Mouse (Mus musculus): ENCODE data around the gene Ercc1. TPM values are rescaled to one million over a fixed set of nuclear protein-coding genes. Genes with fewer than 3 reads are reported as not detected.
A peak's percentile ranks its signal among the peaks of the same experiment; 100 is the strongest.

Gene Ercc1
- polyA plus RNA-seq, 1 experiment from 2014 or later = 105 TPM

GRCm38 (mm10) chr7:19304501-19305412 is 39.8 kb upstream of the Ercc1 start:
- H3K27me3 ChIP-seq = peaks cover 76% of the 10 kb centered on the region
- no peak overlapping the region; the same call in 1 of the 2 replicates for H3K9ac ChIP-seq (replicated peaks)

DNA sequence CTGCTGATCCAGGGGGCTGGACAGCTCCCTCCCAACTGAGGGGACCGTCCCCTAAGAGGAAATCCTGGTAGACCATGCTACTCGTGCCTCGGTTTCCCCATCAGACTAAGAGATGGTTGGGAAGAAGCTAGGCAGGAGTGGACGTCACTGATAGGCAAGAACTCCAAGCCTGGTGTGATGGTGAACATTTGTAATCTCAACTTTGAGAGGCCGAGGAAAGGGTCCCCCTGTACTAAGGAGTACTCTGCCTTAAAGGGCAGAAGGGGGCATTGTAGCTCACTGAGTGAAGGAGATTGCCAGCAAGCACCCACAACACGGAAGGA is 39.2 kb upstream of the Ercc1 start:
- Histone ChIP-seq H3K27me3 (peaks cover 76% of the 10 kb centered on the region), H3K36me3 (no peaks in the 10 kb centered on the region), H3K4me1 (replicated peaks) (peaks cover 43% of the 10 kb centered on the region), H3K4me3 (replicated peaks) (peak overlapping the region; percentile 34; the same call in 1 of the 2 replicates), H3K9me3 (no peaks in the 10 kb centered on the region), H3K9ac (replicated peaks) (no peak overlapping the region), H3K4me2 (no peak overlapping the region), H3K27ac (no peak overlapping the region)
- no peak for ATAC-seq (ENCODE audit: insufficient number of reproducible peaks, insufficient read depth, low FRiP score, low TSS enrichment, low read depth)
- 10% methylated on average over 6 of the region's 6 CpGs for WGBS

More at GRCm38 (mm10) chr7:19304501-19305412, 39.8 kb upstream of the Ercc1 start:
- H3K4me2 ChIP-seq = peak overlapping the region; percentile 57
- ATAC-seq (ENCODE audit: insufficient number of reproducible peaks, insufficient read depth, low FRiP score, low TSS enrichment, low read depth) = no peak
- H3K9me3 ChIP-seq = no peaks in the 10 kb centered on the region
- peak overlapping the region; percentile 34 for H3K4me3 ChIP-seq (replicated peaks)
- H3K36me3 ChIP-seq = no peaks in the 10 kb centered on the region
- H3K27ac ChIP-seq = no peak overlapping the region
- peaks cover 44% of the 10 kb centered on the region for H3K4me1 ChIP-seq (replicated peaks)
- WGBS = 2% methylated on average over 47 of the region's 48 CpGs

GRCm38 (mm10) chr7:19305796-19306765 is 38.5 kb upstream of the Ercc1 start:
- Histone ChIP-seq H3K36me3 (no peaks in the 10 kb centered on the region), H3K27ac (no peak overlapping the region), H3K4me1 (replicated peaks) (peaks cover 45% of the 10 kb centered on the region), H3K27me3 (peaks cover 76% of the 10 kb centered on the region), H3K9ac (replicated peaks) (no peak overlapping the region), H3K4me3 (replicated peaks) (no peak overlapping the region; the same call in 1 of the 2 replicates), H3K9me3 (no peaks in the 10 kb centered on the region), H3K4me2 (no peak overlapping the region)
- WGBS = 52% methylated on average over 16 of the region's 16 CpGs
- ATAC-seq (ENCODE audit: insufficient number of reproducible peaks, insufficient read depth, low FRiP score, low TSS enrichment, low read depth) = no peak

- Histone ChIP-seq H3K4me3 (replicated peaks) (0 out of 2 replicates have a peak overlapping the region, but pooled peaks have one; percentile 66), H3K9me3 (no peaks in the 10 kb centered on the region), H3K27me3 (peaks cover 73% of the 10 kb centered on the region), H3K4me1 (replicated peaks) (peaks cover 39% of the 10 kb centered on the region), H3K36me3 (no peaks in the 10 kb centered on the region), H3K27ac (no peak overlapping the region), H3K4me2 (peak overlapping the region; percentile 98), H3K9ac (replicated peaks) (peak overlapping the region; percentile 57; the same call in 1 of the 2 replicates)
- whole genome bisulfite sequencing = 69% methylated on average over 24 of the region's 25 CpGs
- ATAC-seq (ENCODE audit: insufficient number of reproducible peaks, insufficient read depth, low FRiP score, low TSS enrichment, low read depth) = no peak
Observed at GRCm38 (mm10) chr7:19306819-19307738, 37.5 kb upstream of the Ercc1 start.

DNA sequence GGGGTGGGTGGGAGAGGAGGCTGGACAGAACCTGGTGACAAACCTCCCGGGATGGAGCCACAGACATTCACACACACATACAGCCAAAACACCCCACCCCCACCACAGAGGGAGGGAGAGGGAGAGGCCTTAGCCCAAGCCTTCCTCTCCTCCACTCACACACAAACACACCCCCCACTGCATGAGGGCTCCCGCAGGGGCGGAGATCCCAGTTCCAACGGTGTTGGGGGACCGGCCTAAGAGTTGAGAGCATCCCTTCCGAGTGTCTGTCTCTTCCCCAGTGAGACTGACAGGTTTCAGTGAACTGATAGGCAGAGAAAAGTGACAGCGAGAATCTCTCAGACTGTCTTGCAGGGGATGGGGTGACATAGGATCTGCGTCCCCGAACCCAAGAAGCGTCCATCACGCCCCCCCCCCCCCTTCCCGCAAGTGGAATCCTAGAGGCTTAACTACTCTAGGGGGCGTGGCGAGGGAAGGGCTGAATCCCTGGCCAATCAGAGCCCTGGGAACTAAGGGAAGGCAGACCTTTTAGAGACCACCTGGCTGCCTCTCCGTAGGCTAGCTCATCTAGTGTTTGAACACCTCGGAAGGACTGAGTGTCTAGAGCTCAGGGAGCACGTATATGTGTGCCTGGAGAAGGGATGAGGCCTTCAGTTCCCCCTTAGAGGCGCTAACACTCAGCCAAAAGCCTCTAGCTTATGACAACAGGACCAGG is 36.7 kb upstream of the Ercc1 start:
- Histone ChIP-seq H3K27ac (peak overlapping the region; percentile 56; the same call in 1 of the 2 replicates), H3K27me3 (peaks cover 67% of the 10 kb centered on the region), H3K36me3 (no peaks in the 10 kb centered on the region), H3K4me2 (peak overlapping the region; percentile 98), H3K9me3 (no peaks in the 10 kb centered on the region), H3K9ac (replicated peaks) (peak overlapping the region; percentile 57), H3K4me1 (replicated peaks) (peaks cover 39% of the 10 kb centered on the region), H3K4me3 (replicated peaks) (peak overlapping the region; percentile 66)
- WGBS = 3% methylated on average over 18 of the region's 18 CpGs
- peak; percentile 42 for ATAC-seq (ENCODE audit: insufficient number of reproducible peaks, insufficient read depth, low FRiP score, low TSS enrichment, low read depth)

DNA sequence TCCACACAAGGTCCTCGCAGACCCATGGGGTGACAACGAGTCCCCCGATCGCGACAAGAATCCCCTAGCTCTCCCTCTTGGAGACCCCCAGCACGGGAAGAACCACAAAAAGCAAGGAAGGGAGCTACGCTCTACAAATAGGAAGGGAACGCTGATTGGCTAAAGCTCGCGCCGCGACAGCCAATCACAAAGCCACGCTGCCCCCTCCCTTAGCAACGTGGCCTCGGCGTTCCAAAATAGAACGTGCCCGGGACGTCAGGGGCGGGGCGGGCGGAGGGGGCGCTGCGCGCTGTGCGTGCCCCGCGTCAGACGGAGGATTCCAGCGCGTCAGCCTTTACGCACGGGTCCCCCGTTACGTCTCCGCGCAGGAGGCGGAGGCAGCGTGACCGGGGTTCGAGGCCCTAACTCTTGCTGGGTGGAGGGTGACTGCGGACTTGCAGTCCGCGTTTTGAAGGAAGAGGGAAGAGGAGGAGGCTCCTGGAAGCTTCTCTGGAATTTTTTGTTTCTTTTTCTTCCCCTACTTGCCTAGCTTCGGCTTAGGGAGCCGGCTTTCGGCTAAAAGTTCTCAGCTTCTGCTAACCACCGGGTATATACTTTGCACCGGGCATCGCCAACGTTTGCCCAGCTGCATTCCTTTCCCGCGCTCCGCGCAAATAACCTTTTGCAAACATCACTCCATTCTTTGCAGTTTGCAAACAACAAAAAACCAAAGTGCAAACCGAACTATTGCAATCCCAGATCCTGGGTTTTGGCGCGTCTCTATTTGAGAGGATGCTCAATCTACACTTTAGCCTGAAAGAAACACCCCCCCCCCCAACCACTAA is 35.9 kb upstream of the Ercc1 start:
- Histone ChIP-seq H3K4me2 (peak overlapping the region; percentile 98), H3K9me3 (no peaks in the 10 kb centered on the region), H3K4me1 (replicated peaks) (peaks cover 37% of the 10 kb centered on the region), H3K9ac (replicated peaks) (peak overlapping the region; percentile 57), H3K4me3 (replicated peaks) (peak overlapping the region; percentile 66), H3K27ac (peak overlapping the region; percentile 56; the same call in 1 of the 2 replicates), H3K27me3 (peaks cover 66% of the 10 kb centered on the region), H3K36me3 (no peaks in the 10 kb centered on the region)
- WGBS = under 1% methylated on average over 58 of the region's 58 CpGs
- peak; percentile 73 for ATAC-seq (ENCODE audit: insufficient number of reproducible peaks, insufficient read depth, low FRiP score, low TSS enrichment, low read depth)

GRCm38 (mm10) chr7:19309278-19309883 is 35.2 kb upstream of the Ercc1 start:
- H3K36me3 ChIP-seq = no peaks in the 10 kb centered on the region
- H3K4me3 ChIP-seq (replicated peaks) = peak overlapping the region; percentile 66
- H3K9ac ChIP-seq (replicated peaks) = peak overlapping the region; percentile 57
- no peaks in the 10 kb centered on the region for H3K9me3 ChIP-seq
- ATAC-seq (ENCODE audit: insufficient number of reproducible peaks, insufficient read depth, low FRiP score, low TSS enrichment, low read depth) = no peak
- peak overlapping the region; percentile 98 for H3K4me2 ChIP-seq
- H3K27me3 ChIP-seq = peaks cover 64% of the 10 kb centered on the region
- WGBS = 2% methylated on average over 48 of the region's 48 CpGs
- H3K4me1 ChIP-seq (replicated peaks) = peaks cover 29% of the 10 kb centered on the region
- no peak overlapping the region for H3K27ac ChIP-seq

DNA sequence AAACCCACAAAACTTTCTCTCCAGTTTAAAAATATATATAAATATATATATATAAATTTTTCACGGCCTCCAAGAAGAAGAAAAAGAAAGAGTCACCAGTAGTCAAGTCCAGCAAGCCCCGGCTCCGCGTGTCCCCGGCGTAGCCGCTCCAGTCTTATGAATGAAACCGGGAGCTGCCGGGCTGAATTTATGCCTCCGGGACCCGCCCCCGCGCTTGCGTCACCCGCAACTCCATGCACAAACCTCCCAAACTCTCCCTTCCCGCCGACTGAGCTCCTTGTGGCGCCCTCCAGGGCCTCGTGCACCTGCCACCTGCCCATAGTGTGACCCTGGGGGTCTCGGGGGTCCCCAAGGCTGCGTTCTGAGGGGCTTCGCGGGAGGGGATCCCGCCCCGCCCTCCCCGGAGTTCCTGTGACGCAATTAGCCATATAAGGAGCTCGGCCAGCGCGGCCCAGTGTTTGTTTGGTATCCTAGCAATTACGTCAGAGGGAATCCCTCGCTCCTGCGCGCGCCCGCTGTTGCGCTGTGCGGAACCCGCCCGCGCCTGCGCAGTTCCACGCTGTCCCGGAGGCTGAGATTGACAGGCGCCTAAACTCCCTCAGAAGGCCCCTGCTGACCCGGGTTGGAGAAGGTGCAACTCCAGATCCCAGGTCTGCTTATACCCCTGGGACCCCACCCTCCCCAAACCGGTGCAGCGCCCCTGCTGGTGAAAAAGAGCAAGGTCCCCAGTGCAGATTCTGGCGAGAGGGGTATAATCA is 34.5 kb upstream of the Ercc1 start, which contains the start of gene Fosb:
Gene Fosb (minus strand): TSS at position 168 of the 758 bp plus-strand sequence.
- Histone ChIP-seq H3K27ac (no peak within 1 kb of the TSS), H3K4me1 (replicated peaks) (peaks cover 23% of the 10 kb centered on the region), H3K36me3 (no peaks in the 10 kb centered on the region), H3K4me2 (peak within 1 kb of the TSS; percentile 98), H3K9ac (replicated peaks) (peak within 1 kb of the TSS; percentile 57), H3K4me3 (replicated peaks) (peak within 1 kb of the TSS; percentile 66), H3K9me3 (no peaks in the 10 kb centered on the region), H3K27me3 (peaks cover 63% of the 10 kb centered on the region)
- WGBS = under 1% methylated on average over 49 of the region's 49 CpGs
- peak; percentile 69; the same call in 1 of the 2 replicates for ATAC-seq (ENCODE audit: insufficient number of reproducible peaks, insufficient read depth, low FRiP score, low TSS enrichment, low read depth)
